Mouse (Mus musculus) midbrain, embryonic 12.5 days (tissue): ENCODE measurements around the gene Ankfy1. TPM values are rescaled to one million over a fixed set of nuclear protein-coding genes. Genes with fewer than 3 reads are reported as not detected.

Experiments
- ATAC-seq: fragments of 200-750 bp; cut with Nextera tagmentation; 2 replicates; pipeline ENCODE4 v1.8.0; 2017; ENCODE audit warnings: low read depth, moderate TSS enrichment, moderate library complexity; ENCODE audit not compliant: low FRiP score
- H3K27ac ChIP-seq: fragments of 300-500 bp; sonication (generic); replicated peaks from 2 replicates; pipeline ENCODE4 v1.5.1; 2016; ENCODE audit warnings: mild to moderate bottlenecking
- H3K27me3 ChIP-seq: fragments of 300-500 bp; sonication (generic); 2 replicates; pipeline ENCODE4 v1.6.1; 2016; ENCODE audit warnings: mild to moderate bottlenecking
- H3K36me3 ChIP-seq: fragments of 300-500 bp; sonication (generic); 2 replicates; pipeline ENCODE4 v1.6.1; 2016
- H3K4me1 ChIP-seq: fragments of 300-500 bp; sonication (generic); 2 replicates; pipeline ENCODE4 v1.6.1; 2016
- H3K4me2 ChIP-seq: fragments of 300-500 bp; sonication (generic); replicated peaks from 2 replicates; pipeline ENCODE4 v1.6.1; 2016; ENCODE audit warnings: mild to moderate bottlenecking, moderate library complexity
- H3K4me3 ChIP-seq: fragments of 300-500 bp; sonication (generic); 2 replicates; pipeline ENCODE4 v1.5.1; 2016; ENCODE audit warnings: mild to moderate bottlenecking
- H3K9ac ChIP-seq: fragments of 300-500 bp; sonication (generic); replicated peaks from 2 replicates; pipeline ENCODE4 v1.6.1; 2016; ENCODE audit warnings: mild to moderate bottlenecking, moderate library complexity
- H3K9me3 ChIP-seq: fragments of 300-500 bp; sonication (generic); 2 replicates; pipeline ENCODE4 v1.6.1; 2016; ENCODE audit warnings: mild to moderate bottlenecking
- WGBS: fragments of 180-500 bp; shearing (Covaris S2); methylation state at CpG from one replicate; pipeline ENCODE4 v1.1.7; 2016; 5-methylcytosine and 5-hydroxymethylcytosine counted together
- polyA plus RNA-seq: library from polyadenylated mRNA; unstranded; fragments of >200 nt; fragmentation: Nextera tagmentation; extraction: Ambion mirVana; gene quantifications from 2 replicates; pipeline ENCODE4 v1.2.1, GENCODE M21; 2016

The Ankfy1 gene
- polyA plus RNA-seq, 1 experiment from 2014 or later, result 35.3 TPM

- Histone ChIP-seq H3K4me2 (peak overlapping the region; percentile 87), H3K27ac (no peak overlapping the region)
- 18% methylated on average over 10 of the region's 10 CpGs for WGBS
These were observed 107.0 kb downstream of the Ankfy1 start for GRCm38 (mm10) chr11:72796773-72797338.

GRCm38 (mm10) chr11:72798112-72798511, 108.3 kb downstream of the Ankfy1 start:
- H3K4me2 ChIP-seq, result no peak overlapping the region
- H3K4me1 ChIP-seq, result peaks cover 15% of the 10 kb centered on the region
- H3K9me3 ChIP-seq, result no peaks in the 10 kb centered on the region
- H3K27me3 ChIP-seq, result no peaks in the 10 kb centered on the region
- no peaks in the 10 kb centered on the region for H3K36me3 ChIP-seq
- H3K9ac ChIP-seq, result no peak overlapping the region
- no peak overlapping the region for H3K4me3 ChIP-seq
- no peak for ATAC-seq
- no peak overlapping the region for H3K27ac ChIP-seq

More at GRCm38 (mm10) chr11:72796773-72797338, 107.0 kb downstream of the Ankfy1 start:
- peak overlapping the region; percentile 92 for H3K9ac ChIP-seq
- ATAC-seq, result no peak
- peak overlapping the region; percentile 99 for H3K4me3 ChIP-seq
- H3K27me3 ChIP-seq, result no peaks in the 10 kb centered on the region
- no peaks in the 10 kb centered on the region for H3K9me3 ChIP-seq
- no peaks in the 10 kb centered on the region for H3K36me3 ChIP-seq
- H3K4me1 ChIP-seq, result peaks cover 15% of the 10 kb centered on the region

- H3K36me3 ChIP-seq, result no peaks in the 10 kb centered on the region
- H3K4me3 ChIP-seq, result no peak overlapping the region
- no peak overlapping the region for H3K9ac ChIP-seq
- peaks cover 9% of the 10 kb centered on the region for H3K4me1 ChIP-seq
- no peak overlapping the region for H3K4me2 ChIP-seq
- no peak for ATAC-seq
- no peaks in the 10 kb centered on the region for H3K27me3 ChIP-seq
- no peak overlapping the region for H3K27ac ChIP-seq
- H3K9me3 ChIP-seq, result no peaks in the 10 kb centered on the region
These were observed 111.4 kb downstream of the Ankfy1 start for GRCm38 (mm10) chr11:72801182-72801581.

- WGBS, result 85% methylated on average over 3 of the region's 3 CpGs
- no peak overlapping the region for H3K4me3 ChIP-seq
- H3K9me3 ChIP-seq, result no peaks in the 10 kb centered on the region
- no peak overlapping the region for H3K9ac ChIP-seq
- ATAC-seq, result no peak
- H3K27me3 ChIP-seq, result no peaks in the 10 kb centered on the region
- no peaks in the 10 kb centered on the region for H3K4me1 ChIP-seq
- no peak overlapping the region for H3K27ac ChIP-seq
- H3K36me3 ChIP-seq, result no peaks in the 10 kb centered on the region
- H3K4me2 ChIP-seq, result no peak overlapping the region
These were observed 113.2 kb downstream of the Ankfy1 start for GRCm38 (mm10) chr11:72803038-72803437.

- no peaks in the 10 kb centered on the region for H3K27me3 ChIP-seq
- H3K27ac ChIP-seq, result no peak overlapping the region
- no peaks in the 10 kb centered on the region for H3K4me1 ChIP-seq
- H3K36me3 ChIP-seq, result no peaks in the 10 kb centered on the region
- no peaks in the 10 kb centered on the region for H3K9me3 ChIP-seq
- H3K4me3 ChIP-seq, result no peak overlapping the region
- H3K9ac ChIP-seq, result no peak overlapping the region
- no peak overlapping the region for H3K4me2 ChIP-seq
- ATAC-seq, result no peak
These were observed 114.8 kb downstream of the Ankfy1 start for GRCm38 (mm10) chr11:72804586-72804985.

DNA sequence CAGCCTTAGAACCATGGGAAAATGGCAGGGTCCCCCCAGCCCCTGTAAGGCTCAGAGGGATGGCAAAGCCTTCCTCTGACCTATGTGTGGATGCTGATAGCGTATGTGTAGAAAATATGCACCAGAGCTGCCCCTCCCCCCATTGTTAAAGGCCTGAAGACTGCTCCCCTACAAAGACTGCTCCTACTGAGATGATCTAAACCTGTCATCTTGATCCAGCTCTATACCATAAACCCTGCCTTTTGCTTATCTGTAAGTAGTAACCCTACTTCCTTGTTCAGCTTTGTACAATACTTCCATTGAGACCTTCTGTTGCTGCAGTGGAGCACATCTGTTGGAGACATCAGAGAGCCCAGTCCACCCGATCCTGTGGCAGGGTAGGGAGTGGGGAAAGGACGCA, 115.4 kb downstream of the Ankfy1 start:
- 90% methylated on average over 3 of the region's 3 CpGs for WGBS
- H3K27me3 ChIP-seq, result no peaks in the 10 kb centered on the region
- H3K9ac ChIP-seq, result no peak overlapping the region
- H3K27ac ChIP-seq, result no peak overlapping the region
- H3K4me2 ChIP-seq, result no peak overlapping the region
- no peak overlapping the region for H3K4me3 ChIP-seq
- H3K9me3 ChIP-seq, result no peaks in the 10 kb centered on the region
- H3K36me3 ChIP-seq, result no peaks in the 10 kb centered on the region
- H3K4me1 ChIP-seq, result no peaks in the 10 kb centered on the region
- no peak for ATAC-seq

DNA sequence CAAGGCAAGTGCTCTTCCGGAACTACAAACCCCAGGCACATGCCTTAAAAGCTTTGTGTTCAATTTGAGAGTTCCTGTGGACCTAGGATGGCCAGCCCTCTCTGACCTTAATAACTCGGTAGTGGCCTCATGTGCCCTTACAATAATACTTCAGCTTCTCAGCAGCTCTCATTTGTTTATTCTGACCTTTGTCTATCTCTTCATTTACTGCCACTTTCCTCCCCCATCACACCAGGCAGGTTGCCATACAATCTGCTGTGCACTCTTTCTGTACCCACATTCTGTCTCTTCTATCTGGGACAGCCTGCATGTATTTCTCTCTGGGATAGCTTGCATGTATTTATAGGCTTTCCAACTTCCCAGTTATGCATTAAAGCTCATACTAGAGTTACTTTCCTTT, 116.8 kb downstream of the Ankfy1 start:
- Histone ChIP-seq H3K4me2 (no peak overlapping the region), H3K4me3 (no peak overlapping the region), H3K4me1 (no peaks in the 10 kb centered on the region), H3K27ac (no peak overlapping the region), H3K27me3 (no peaks in the 10 kb centered on the region), H3K9ac (no peak overlapping the region), H3K36me3 (no peaks in the 10 kb centered on the region), H3K9me3 (no peaks in the 10 kb centered on the region)
- no peak for ATAC-seq
- 58% methylated on average over 2 of the region's 2 CpGs for WGBS

GRCm38 (mm10) chr11:72807992-72808391, 118.2 kb downstream of the Ankfy1 start:
- WGBS, result 85% methylated on average over 4 of the region's 4 CpGs
- Histone ChIP-seq H3K9ac (no peak overlapping the region), H3K4me2 (no peak overlapping the region), H3K27ac (no peak overlapping the region), H3K9me3 (no peaks in the 10 kb centered on the region), H3K27me3 (no peaks in the 10 kb centered on the region), H3K36me3 (no peaks in the 10 kb centered on the region), H3K4me1 (no peaks in the 10 kb centered on the region), H3K4me3 (no peak overlapping the region)
- ATAC-seq, result no peak

DNA sequence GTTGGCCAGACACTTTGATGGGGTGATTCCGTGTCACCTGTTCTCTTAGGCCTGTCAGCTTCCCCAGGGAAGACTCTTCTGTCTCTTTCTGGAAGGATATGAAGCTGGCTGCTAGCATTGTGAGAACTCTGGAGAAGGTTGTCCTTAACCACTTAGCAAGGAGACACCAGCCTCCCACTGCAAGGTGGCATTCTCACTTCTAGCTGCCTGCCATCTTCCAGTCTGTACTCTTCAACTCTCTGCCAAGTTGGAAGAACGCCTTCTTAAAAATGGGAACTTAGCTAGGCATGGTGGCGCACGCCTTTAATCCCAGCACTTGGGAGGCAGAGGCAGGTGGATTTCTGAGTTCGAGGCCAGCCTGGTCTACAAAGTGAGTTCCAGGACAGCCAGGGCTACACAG, 123.9 kb downstream of the Ankfy1 start:
- Histone ChIP-seq H3K4me2 (no peak overlapping the region), H3K4me1 (no peaks in the 10 kb centered on the region), H3K9ac (no peak overlapping the region), H3K4me3 (no peak overlapping the region), H3K9me3 (no peaks in the 10 kb centered on the region), H3K36me3 (peaks cover under 1% of the 10 kb centered on the region; the same call in 1 of the 2 replicates), H3K27me3 (no peaks in the 10 kb centered on the region), H3K27ac (no peak overlapping the region)
- 95% methylated on average over 5 of the region's 5 CpGs for WGBS
- no peak for ATAC-seq

- H3K9me3 ChIP-seq, result no peaks in the 10 kb centered on the region
- no peak overlapping the region for H3K27ac ChIP-seq
- 74% methylated on average over 2 of the region's 2 CpGs for WGBS
These were observed 124.4 kb downstream of the Ankfy1 start for GRCm38 (mm10) chr11:72814188-72814587.

DNA sequence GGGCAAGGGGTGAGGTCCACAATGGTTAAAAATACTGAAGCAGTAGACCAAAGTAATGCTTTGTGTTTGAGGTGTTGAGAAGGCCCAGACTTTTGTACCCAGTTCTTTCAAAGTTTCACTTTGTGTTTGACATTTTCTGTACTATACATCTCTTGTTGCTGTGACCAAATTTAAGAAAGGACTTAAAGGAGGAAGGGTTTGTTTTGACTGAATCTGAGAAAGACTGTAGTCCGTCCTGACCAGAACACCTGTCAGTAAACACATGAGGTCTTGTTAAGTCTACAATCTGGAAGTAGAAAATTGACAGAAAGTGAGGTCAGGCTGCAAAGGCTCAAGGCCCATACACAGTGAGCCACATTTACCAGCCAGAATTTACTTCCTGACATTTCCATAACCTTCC, 127.1 kb downstream of the Ankfy1 start:
- H3K9ac ChIP-seq, result no peak overlapping the region
- H3K27ac ChIP-seq, result no peak overlapping the region
- no peak for ATAC-seq
- H3K4me1 ChIP-seq, result no peaks in the 10 kb centered on the region
- no peak overlapping the region for H3K4me3 ChIP-seq
- H3K36me3 ChIP-seq, result peaks cover 22% of the 10 kb centered on the region
- 91% methylated on average over 1 of the region's 1 CpGs for WGBS
- no peaks in the 10 kb centered on the region for H3K9me3 ChIP-seq
- no peak overlapping the region for H3K4me2 ChIP-seq
- H3K27me3 ChIP-seq, result no peaks in the 10 kb centered on the region

More at GRCm38 (mm10) chr11:72814188-72814587, 124.4 kb downstream of the Ankfy1 start:
- Histone ChIP-seq H3K9ac (no peak overlapping the region), H3K4me1 (no peaks in the 10 kb centered on the region), H3K27me3 (no peaks in the 10 kb centered on the region), H3K4me2 (no peak overlapping the region), H3K4me3 (no peak overlapping the region), H3K36me3 (peaks cover 4% of the 10 kb centered on the region; the same call in 1 of the 2 replicates)
- no peak for ATAC-seq

DNA sequence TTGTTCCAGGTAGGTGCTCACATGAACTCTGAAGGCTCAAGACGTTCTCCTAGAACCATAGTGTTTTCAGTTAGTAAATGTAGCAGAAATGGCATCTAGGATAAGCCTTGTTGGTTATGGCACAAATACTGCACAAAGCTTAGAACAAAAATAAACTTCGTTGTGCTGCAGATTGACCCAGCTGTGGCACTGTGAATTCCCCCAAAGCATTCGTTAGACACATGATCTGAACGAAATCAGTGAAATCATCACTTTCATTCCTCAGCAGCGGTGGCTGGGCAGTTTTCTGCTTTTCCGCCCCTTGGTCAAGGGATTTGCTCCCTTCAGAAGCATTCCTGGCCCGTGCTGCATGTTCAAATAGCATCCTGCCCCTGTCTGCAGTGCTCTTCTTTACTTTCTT, 128.3 kb downstream of the Ankfy1 start:
- H3K9me3 ChIP-seq, result no peaks in the 10 kb centered on the region
- H3K9ac ChIP-seq, result no peak overlapping the region
- no peaks in the 10 kb centered on the region for H3K4me1 ChIP-seq
- H3K27me3 ChIP-seq, result no peaks in the 10 kb centered on the region
- H3K4me2 ChIP-seq, result no peak overlapping the region
- ATAC-seq, result no peak
- H3K36me3 ChIP-seq, result peaks cover 32% of the 10 kb centered on the region
- H3K27ac ChIP-seq, result no peak overlapping the region
- H3K4me3 ChIP-seq, result no peak overlapping the region
- WGBS, result 92% methylated on average over 7 of the region's 7 CpGs

DNA sequence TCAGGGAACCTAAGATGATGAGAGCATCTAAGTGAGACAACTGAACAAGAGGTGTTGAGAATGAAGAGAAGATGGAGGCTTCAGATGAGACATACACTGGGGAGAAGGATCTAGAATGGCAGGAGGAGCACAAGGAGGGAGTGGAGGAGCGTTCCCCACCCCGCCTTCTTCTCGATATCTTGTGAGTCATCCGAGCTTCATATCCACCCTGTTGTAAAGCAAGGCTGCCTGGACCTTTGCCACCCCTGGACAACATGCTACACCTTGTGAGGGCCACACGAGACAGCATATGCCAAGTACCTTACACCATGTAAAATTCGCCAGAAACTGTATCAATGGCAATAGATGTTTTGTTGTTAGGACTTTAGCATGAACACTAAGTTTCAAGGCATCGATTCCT, 131.2 kb downstream of the Ankfy1 start:
- no peak overlapping the region for H3K27ac ChIP-seq
- H3K27me3 ChIP-seq, result no peaks in the 10 kb centered on the region
- H3K4me3 ChIP-seq, result no peak overlapping the region
- ATAC-seq, result no peak
- peaks cover 44% of the 10 kb centered on the region for H3K36me3 ChIP-seq
- no peaks in the 10 kb centered on the region for H3K4me1 ChIP-seq
- no peak overlapping the region for H3K9ac ChIP-seq
- H3K9me3 ChIP-seq, result no peaks in the 10 kb centered on the region
- no peak overlapping the region for H3K4me2 ChIP-seq
- 89% methylated on average over 7 of the region's 7 CpGs for WGBS
